Mouse (Mus musculus): Measurements from ENCODE around the gene Ap2a1.
"Not testable (repeated sequence)": the region's sequence is repeated elsewhere in the genome, so short reads cannot be mapped to it uniquely, and the experiment has no call there.

Gene Ap2a1

DNA sequence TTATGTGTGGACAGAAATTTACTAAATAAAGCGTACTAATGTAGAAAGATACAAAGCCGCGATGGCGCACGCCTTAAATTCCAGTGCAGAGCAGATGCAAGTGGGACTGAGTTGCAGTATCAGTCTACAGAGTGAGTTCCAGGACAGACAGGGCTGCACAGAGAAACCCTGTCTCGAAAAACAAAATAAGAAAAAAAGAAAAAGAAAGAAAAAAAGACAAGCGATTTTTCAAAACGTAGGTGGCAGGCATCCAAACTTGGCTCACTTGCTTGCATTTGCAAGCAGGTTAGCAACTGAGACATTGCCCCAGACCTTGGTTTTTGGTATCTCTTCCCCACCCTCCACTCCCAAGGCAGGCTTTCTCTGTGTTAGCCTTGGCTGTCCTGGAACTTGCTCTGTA is 36.1 kb downstream of the Ap2a1 start:
- no peak for DNase-seq

DNA sequence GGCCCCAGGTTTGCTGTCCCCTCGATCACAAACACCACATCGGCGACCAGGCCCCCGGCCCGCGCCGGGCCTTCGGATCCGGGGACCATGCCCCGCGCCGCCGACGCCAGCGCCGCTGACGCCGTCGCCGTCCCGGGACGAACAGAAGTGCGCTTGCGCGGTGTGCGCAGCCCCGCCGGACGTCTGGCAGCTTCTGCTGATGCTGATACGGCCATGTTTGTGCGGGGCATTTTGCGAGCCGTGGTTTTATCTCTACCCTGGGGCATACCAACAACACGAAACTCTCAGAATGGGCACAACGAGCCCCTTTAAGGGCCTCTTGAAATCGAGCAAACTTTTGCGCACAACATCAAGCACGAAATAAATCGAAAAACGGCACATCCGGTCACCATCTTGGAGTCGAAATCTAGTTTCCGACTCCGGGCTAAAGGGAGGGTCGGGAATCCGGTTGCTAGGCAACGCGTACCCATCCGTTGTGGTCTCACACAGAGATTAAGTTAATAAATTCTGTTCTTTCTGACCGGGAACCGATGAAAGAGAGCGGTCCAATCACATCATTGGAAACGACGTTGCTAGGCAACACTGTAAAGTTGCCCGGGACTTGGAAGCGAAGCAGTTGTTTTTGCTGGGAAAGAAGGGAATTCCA is 36.9 kb downstream of the Ap2a1 start, which contains the start of gene Med25:
Gene Med25 (minus strand): TSS at position 437 of the 646 bp plus-strand sequence.
- peak; percentile 93 to 96 for DNase-seq

DNA sequence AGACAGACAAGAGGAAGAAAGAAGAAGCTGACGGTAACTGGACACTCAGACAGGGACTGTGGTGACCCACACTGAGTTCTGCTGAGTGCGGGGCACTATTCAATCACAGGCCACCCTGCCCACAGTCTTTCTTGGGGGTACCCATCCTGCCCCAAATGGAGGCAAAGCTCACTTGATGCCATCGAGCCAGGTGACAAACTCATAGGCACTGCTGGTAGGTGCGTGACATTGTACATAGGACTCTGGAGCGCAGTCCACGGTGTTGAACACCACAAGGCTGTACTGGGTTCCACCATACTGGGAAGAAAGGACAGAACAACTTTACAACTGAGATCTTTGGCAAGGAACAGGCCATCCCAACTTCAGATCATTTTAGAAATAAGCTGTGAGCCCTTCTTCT is 37.7 kb downstream of the Ap2a1 start:
- peak in 1 of 2 experiments; percentile 40 for DNase-seq

DNA sequence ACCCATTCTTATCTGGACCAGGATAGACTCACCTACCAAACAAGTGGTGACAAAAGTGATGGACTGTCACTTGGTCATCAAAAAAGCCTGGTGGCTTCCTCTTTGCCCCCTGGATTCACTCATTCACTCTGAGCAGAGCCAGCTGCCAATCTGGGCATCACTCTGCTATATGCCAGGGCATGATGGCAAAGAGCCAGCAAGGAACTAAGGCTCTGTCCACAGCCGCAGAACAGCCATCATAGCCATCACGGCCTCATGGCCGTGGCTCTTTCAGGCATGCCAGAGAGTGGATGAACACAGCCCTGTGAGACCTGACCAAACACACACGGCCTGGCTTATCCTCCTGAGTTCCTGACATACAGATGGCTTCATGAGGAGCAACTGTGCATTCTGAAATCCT is 38.6 kb downstream of the Ap2a1 start:
- no peak for DNase-seq

DNA sequence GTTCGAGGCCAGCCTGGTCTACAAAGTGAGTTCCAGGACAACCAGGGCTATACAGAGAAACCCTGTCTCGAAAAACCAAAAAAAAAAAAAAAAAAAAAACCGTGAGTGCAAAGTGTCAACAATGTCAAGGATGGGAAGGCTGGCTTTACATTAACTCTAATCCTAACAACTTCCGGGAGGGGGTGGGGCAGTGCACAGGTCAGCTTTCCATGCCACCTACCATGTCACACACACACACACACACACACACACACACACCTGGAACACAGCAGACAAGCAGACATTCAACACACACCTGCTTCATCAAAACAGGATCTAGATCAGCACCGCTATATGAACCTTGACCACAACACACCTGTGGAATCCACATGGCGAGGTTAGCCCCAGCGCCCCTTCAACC is 39.1 kb downstream of the Ap2a1 start:
- DNase-seq, result peak; percentile 52 to 61

DNA sequence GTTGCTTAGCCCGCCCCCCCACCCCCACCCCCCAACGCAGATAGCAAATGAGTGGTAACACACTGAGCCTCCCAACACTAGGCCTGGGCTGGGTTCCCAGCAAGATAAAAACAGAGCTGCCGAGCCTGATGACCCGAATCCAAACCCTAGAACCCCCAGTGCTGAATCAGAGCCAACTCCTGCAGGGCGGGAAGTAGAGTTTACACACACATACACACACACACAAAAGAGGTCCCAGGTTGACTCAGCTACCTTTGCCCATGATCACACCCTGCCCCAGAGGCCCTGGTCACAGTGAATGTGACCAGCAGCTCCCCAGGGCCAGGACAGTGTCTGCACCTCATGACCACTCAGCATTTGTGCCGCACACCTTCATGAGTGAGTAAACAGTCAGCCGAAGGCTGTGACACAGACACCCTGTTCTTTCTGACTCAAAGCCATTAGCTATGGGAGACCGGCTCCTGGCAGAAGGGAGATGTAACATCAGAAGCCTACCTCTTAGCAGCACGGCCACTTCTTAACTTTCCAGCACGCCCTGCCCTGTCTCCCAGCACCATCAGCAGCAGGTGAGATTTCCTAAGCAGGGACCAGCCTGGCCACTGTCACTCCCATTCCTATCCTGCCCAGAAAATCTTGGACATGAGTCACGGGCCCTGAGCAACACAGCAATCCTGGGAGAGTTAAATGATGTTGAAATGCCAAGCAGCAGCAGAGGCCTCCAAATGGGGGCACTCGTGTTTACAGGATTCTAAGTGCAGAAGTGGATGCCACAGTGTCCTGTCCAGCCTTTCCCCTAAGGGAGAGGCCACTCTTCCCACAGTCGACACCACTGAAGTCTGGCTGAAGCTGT is 40.8 kb downstream of the Ap2a1 start:
- no peak for DNase-seq

DNA sequence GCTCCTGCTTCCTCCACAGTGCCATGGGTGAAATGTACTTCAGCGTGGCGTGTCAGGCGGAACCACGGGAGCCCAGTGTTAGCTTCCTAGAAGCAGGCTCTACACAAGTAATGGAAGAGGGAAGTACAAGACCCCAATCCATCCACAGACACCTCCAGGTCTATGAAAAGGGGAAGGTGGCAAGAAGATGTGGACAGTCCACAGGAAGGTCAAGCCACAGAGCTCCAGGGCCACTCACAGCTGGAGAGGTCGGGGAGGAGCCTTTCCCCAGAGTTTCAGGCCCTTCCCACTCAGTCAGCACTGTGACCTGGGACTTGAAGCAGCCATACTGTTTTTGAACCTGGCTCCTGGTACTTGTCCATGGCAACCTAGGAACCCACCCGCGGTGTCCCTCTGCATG is 42.3 kb downstream of the Ap2a1 start:
- DNase-seq, result no peak

DNA sequence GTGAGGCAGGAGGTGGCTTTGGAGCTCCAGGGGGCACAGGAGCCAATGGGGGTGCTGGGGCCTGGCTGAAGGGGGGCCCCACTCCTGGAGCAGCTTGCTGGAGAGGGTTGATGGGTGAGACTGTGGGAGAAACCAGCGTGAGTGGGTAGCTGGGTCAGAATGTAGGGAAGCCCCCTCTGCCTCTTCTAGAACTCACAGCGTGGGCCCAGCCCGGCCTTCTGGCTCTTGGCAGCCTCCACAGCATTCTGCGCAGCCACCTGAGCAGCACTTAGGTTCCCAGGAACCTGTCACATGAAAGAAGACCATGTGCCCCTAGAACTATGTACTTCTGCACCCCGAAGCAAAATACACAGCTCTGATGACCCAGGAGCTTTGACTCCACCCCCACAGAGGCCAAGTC is 44.7 kb downstream of the Ap2a1 start:
- DNase-seq, result no peak

DNA sequence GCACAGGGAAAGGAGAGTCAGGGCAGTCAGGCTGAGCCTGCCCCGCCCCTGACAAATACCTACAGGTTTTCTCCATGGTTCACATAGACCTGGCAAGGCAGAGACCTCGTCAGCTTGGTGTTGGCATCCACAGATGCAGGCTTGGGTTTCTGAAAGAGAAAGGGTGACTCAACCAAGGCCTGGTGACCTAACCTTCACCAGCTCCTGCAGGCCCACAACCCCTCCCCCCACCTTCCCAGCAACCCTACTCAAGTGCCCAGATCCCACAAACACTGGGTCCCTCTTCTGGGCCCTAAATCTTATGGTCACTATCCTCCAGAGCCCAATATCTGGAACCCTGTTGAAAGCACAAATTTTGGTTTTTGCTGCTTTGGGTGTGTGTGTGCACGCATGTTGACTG is 46.3 kb downstream of the Ap2a1 start:
- no peak for DNase-seq

DNA sequence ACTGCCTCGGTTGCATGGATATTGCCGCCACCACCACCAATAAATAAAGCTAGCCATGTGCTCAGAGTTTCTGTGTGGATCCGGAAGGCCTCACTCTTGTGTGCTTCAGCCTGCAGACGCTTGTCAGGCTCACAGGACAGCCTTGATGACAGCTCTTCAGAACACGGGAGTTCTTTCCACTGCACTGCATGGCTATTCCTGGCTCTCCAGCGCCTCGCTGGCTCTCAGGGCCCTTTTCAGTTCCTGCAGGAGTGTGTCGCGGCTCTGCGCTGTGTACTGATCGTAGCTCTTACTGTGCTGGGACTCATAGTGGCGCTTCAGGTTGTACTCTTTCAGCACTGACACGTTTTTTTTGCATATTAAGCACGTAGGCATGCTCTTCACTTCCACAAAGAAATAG is 51.5 kb downstream of the Ap2a1 start:
- DNase-seq, result no peak

DNA sequence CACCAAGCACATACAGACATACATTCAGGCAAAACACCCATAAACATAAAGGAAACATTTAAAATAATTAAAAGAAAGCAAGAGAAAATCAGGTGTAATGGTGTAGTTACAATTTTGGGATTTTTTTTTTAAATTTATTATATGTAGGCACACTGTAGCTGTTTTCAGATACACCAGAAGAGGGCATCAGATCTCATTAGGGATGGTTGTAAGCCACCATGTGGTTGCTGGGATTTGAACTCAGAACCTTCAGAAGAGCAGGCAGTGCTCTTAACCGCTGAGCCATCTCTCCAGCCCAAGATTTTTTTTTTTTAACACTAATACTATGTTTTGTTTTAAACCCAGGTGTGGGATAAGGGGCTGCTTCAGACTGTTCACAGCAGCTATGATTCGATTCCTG is 57.5 kb downstream of the Ap2a1 start:
- DNase-seq, result not testable (repeated sequence)

DNA sequence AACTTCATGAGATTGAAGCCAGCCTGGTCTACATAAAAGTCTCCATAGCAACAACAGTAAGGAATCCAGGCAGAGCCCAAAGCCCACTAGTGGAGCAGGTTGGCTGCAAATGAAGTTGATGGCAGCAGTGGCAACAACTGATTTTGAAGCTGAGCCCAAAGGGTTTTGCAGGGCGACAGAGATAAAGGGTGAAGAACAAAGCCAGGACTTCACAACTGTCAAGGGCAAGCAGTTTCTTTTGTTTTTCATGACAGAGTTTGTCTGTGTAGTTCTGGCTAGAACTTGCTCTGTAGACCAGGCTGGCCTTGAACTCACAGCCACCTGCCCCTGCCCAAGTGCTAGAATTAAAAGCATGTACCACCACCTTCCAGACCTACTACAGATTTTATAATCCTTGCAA is 58.1 kb downstream of the Ap2a1 start:
- DNase-seq, result no peak

DNA sequence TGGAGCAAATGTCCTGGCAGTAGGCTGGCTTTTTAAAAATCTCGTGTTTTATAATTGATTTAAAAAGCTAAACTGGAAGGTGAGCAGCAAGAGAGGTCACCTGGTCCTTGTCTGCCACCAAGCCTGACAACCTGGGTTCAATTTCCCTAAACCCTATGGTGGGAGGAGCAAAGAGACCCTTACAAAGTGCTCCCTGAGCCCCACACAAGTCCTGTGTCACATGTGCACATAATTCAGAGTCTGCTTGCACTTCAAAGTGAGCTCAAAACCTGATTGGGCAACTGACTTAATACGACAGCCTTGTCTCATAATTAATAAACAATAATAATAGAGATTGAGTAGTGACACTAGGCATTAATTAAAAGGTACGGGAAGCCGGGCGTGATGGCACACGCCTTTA is 58.7 kb downstream of the Ap2a1 start:
- DNase-seq, result no peak

DNA sequence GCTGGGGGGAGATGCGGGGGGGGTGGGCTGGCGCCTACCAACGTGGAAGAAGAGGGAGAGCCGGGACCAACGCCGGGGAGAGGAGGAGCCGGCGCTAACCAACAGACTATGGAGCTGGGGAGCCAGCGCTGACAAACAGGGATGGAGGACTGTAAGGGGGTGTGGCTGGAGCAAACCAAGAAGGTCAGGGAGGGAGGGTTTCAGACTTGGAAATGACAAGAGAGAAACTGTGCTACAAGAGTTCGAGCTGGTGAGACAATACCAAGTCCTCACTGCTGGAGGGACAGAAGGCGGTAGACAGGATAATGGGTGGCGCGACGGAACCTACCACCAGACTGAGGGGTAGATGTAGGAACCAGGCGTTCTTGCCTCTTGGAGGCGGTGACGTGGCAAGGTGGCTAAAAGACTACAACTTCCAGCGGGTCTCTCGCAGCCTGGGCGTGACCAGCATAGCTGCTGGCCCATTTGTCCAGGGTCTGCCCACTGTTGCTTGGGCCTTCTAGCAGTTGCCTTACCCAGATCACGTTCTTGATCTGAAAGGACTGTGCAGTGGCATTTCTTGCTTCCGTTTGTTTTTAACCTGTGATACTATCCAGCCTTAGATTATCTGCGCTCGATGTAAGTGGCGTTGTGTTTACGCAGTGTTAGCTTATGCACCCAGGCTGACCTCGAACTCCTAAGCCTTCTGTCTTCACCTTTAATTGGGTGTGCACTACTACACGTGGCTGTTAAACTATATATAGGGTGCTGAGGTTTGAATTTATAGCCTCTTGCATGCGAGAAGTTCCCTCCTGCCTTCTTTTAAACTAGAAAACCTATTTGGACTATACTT is 59.4 kb downstream of the Ap2a1 start, which contains the start of gene Ptov1:
Gene Ptov1 (minus strand): TSS at position 92 of the 832 bp plus-strand sequence.
- DNase-seq, result peak; percentile 92 to 95

DNA sequence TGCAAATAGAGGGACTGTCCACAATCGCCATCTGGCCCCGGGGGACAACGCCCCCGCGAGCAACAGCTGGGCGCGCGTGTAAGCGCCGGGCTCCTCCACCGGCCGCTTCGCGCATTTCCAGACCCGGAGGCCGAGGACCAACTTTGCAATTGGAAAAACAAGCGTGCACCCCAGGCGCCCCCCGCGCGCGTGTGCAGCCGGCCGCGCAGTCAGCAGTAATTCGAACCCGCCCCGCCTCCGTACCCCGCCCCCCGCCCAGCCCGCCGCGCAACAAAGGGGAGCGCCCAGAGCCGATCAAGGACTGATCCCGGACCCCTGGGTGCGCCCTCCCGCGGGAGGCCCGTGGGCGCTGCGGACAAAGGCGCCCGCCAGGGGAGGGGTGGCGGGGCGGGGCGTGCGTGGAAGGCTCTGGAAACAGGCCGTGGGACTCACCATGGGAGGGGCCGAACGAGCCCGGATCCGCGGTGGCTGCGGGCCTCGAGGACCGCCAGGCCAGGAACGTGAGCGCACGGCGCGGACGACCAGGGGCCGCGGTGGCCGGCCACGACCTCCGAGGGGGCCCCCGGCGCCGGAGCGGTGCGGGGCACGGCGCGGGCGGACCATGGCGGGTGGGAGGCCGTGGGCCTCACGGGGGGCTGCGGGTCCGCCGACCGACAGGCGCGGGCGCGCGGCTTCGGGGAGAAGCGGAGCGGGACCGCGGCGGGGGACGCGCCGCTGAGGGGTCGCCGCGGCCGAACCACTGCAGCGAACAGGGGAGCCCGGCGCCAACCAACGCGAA is 60.2 kb downstream of the Ap2a1 start:
- peak; percentile 81 to 89 for DNase-seq

DNA sequence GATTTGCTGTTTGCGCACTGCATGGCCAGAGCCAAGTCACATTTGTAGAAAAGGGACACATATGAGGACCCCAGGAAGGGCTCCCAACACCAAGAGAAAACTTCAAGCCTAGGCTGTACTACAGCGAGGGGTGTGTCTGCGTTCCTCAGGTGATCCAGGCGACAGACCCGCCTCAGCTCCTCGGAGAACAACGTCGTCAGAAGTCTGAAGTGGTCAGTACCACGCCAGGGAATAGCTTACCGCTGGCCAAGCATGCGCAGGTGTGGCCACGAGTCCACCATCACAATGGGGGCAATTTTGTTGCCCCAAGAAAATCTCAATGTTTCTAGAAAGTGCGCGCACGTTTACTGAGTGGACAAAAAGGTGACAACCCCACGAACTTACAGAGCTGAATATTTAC is 60.8 kb downstream of the Ap2a1 start:
- peak; percentile 43 to 67 for DNase-seq

DNA sequence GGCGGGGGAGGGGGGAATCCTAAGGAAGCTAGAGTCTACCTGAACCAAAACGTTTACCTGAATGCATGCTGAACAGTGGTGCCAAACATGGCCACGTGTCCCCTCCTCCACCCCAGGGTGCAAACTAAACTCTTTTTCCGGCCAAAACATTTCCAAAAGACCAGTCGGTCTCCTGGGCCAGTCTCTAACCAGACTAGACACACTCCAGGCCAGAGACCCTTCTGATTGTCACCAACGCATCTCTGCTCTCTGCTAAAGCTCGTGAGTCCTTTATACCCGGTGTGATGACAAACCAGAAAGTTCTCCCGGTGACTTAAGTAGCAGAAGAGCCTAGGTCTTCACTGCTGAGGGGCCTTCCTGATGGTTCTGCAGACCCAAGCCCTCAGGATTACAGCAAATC is 61.5 kb downstream of the Ap2a1 start:
- no peak for DNase-seq

DNA sequence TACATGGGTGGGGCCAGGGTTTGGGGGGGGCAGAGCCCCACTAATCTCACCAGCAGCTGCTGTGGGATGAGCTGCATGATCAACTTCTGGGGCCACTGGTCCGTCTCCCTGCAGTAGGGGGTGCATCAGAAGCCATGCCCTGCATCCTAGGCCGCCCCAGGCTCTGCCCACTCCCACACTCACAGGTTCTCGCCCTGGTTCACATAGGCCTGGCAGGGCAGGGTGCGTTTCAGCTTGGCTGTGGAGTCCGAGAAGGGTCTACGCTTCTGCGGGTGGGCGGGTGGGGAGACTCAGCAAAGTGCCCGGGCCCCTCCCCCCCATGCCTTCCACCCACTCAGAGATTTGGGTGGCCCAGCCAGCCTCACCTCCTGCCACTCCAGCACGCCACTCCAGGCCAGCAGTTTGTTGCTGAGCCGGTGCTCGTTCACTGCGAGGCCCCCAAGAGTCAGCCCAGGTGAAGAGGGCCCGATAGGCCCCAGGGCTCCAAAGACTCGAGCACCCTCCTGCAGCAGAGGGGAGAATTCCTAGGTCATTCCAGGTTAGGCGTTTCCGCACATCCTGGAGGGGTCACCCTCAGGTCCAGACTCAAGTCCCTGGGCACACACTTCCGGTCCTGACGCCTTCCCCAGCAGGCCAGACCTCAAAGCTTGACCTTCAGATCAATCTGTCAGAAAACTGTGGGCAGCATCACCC is 62.1 kb downstream of the Ap2a1 start:
- peak in 1 of 2 experiments; percentile 33 for DNase-seq

DNA sequence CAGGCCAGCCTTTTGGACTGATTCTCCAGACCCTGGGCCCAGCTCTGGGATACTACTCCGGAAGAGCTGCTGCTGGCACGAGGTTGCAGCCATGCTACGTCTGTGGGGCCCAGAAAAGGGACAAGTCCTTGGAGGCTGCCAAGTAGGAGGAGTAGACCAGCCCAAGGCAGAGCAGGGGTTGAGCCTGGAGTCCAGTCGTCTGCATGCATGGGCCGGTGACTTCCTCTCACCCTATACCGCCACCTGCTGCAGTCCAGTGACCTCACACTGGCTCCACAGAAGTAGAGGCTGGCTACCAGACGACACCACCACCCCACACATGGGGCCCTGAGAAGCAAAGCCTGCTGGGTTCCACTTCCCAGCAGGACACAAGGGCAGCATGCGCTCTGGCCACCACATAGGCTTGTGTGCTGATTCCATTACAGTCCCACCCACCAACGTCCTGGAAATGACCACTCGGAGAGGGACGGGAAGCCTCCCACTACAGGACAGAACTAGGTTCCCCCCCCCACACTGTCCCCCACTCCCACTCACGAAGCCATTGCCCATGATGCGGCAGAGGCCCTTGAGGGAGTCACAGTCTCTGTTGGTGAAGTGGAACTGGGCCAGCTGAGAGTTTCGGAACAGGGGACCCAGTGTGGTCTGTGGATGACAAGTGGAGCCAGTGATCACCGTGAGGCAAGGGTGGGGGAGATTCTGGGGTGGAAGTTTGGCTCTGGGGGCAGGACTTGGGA is 62.9 kb downstream of the Ap2a1 start:
- DNase-seq, result peak; percentile 72 to 82

DNA sequence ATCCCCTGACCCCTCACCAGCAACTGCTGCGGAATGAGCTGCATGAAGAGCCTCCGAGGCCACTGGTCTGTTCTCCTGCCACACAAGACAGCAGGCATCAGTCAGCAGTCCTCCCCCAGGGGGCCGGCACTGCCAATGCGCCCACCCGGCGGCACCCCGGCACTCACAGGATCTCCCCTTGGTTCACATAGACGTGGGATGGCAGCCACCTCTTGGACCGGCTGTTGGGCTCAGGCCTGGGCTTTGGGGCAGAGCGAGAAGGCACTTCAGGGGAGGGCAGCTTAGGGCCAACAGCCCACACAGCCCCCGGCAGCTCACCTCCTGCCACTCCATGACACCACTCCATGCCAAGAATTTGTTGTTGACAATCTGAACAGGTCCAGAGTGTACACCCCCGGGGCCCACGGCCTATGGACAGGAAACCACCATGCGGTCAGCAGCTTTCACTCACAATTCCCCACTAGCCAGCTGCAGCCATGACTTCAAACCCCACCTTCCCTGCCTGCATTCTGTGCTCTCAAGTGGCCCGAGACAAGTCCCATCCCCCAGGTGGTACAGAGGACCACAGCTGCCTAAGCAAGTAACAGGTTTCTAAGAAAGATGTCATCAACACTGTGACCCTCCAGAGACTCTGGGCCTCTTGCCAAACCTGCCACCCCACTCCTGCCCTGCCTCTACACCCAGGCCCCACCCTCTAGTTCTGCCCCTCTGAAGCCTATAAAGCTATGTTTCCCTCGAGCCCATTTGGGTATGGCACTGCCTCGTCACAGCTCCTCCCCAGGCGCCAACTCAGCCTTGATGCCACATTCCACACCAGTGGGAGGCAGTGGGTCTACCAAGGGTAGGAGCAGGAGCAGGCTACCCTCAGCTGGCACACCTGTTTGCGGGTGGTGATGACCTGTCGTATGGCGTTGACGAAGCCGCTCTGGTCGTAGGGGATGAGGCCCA is 64.4 kb downstream of the Ap2a1 start:
- DNase-seq, result peak in 1 of 2 experiments; percentile 46

Measured in kidney, postnatal 4 days (tissue).